Mouse (Mus musculus): ENCODE data around the gene Sh3kbp1. TPM values are rescaled to one million over a fixed set of nuclear protein-coding genes. Genes with fewer than 3 reads are reported as not detected.

The Sh3kbp1 gene
- polyA plus RNA-seq, 1 experiment from 2014 or later: 166 TPM

GRCm38 (mm10) chrX:159924759-159925158 lies 297.7 kb downstream of the Sh3kbp1 start:
- Histone ChIP-seq H3K4me1 (ENCODE audit: control insufficient read depth, insufficient read depth, low read length) (no peaks in the 10 kb centered on the region), H3K27ac (ENCODE audit: low read length) (no peak overlapping the region), H3K36me3 (ENCODE audit: control insufficient read depth, insufficient read depth) (peaks cover 3% of the 10 kb centered on the region; the same call in 1 of the 2 replicates), H3K4me3 (ENCODE audit: low read length) (no peak overlapping the region), H3K9ac (ENCODE audit: low read length) (no peak overlapping the region), H3K4me2 (ENCODE audit: low read depth, low read length) (no peak overlapping the region), H3K9me3 (replicated peaks; ENCODE audit: control insufficient read depth, low read length) (no peaks in the 10 kb centered on the region), H3K27me3 (ENCODE audit: control insufficient read depth, insufficient read depth, low read length) (no peaks in the 10 kb centered on the region)
- WGBS: 73% methylated on average over 6 of the region's 6 CpGs
- no peak for ATAC-seq (replicated peaks; ENCODE audit: extremely low read depth, insufficient read depth, low FRiP score)

- H3K4me1 ChIP-seq (ENCODE audit: control insufficient read depth, insufficient read depth, low read length): no peaks in the 10 kb centered on the region
- H3K36me3 ChIP-seq (ENCODE audit: control insufficient read depth, insufficient read depth): no peaks in the 10 kb centered on the region
- no peak overlapping the region for H3K9ac ChIP-seq (ENCODE audit: low read length)
- H3K9me3 ChIP-seq (replicated peaks; ENCODE audit: control insufficient read depth, low read length): no peaks in the 10 kb centered on the region
- WGBS: 39% methylated on average over 5 of the region's 5 CpGs
- peak; percentile 70; the same call in 1 of the 2 replicates for ATAC-seq (replicated peaks; ENCODE audit: extremely low read depth, insufficient read depth, low FRiP score)
- H3K27me3 ChIP-seq (ENCODE audit: control insufficient read depth, insufficient read depth, low read length): no peaks in the 10 kb centered on the region
- H3K4me2 ChIP-seq (ENCODE audit: low read depth, low read length): no peak overlapping the region
- H3K4me3 ChIP-seq (ENCODE audit: low read length): no peak overlapping the region
- H3K27ac ChIP-seq (ENCODE audit: low read length): peak overlapping the region; percentile 87
Measured at GRCm38 (mm10) chrX:159928165-159928564, 301.1 kb downstream of the Sh3kbp1 start.

- H3K27me3 ChIP-seq (ENCODE audit: control insufficient read depth, insufficient read depth, low read length): no peaks in the 10 kb centered on the region
- no peaks in the 10 kb centered on the region for H3K9me3 ChIP-seq (replicated peaks; ENCODE audit: control insufficient read depth, low read length)
- H3K4me1 ChIP-seq (ENCODE audit: control insufficient read depth, insufficient read depth, low read length): no peaks in the 10 kb centered on the region
- no peak; the same call in 1 of the 2 replicates for ATAC-seq (replicated peaks; ENCODE audit: extremely low read depth, insufficient read depth, low FRiP score)
- H3K4me2 ChIP-seq (ENCODE audit: low read depth, low read length): no peak overlapping the region
- peak overlapping the region; percentile 87 for H3K27ac ChIP-seq (ENCODE audit: low read length)
- WGBS: 51% methylated on average over 3 of the region's 3 CpGs
- H3K9ac ChIP-seq (ENCODE audit: low read length): no peak overlapping the region
- no peaks in the 10 kb centered on the region for H3K36me3 ChIP-seq (ENCODE audit: control insufficient read depth, insufficient read depth)
- no peak overlapping the region for H3K4me3 ChIP-seq (ENCODE audit: low read length)
Measured at GRCm38 (mm10) chrX:159928834-159929233, 301.8 kb downstream of the Sh3kbp1 start.

- Histone ChIP-seq H3K4me1 (ENCODE audit: control insufficient read depth, insufficient read depth, low read length) (no peaks in the 10 kb centered on the region), H3K9ac (ENCODE audit: low read length) (no peak overlapping the region), H3K27me3 (ENCODE audit: control insufficient read depth, insufficient read depth, low read length) (no peaks in the 10 kb centered on the region), H3K36me3 (ENCODE audit: control insufficient read depth, insufficient read depth) (no peaks in the 10 kb centered on the region), H3K27ac (ENCODE audit: low read length) (no peak overlapping the region), H3K4me3 (ENCODE audit: low read length) (no peak overlapping the region), H3K4me2 (ENCODE audit: low read depth, low read length) (no peak overlapping the region), H3K9me3 (replicated peaks; ENCODE audit: control insufficient read depth, low read length) (no peaks in the 10 kb centered on the region)
- ATAC-seq (replicated peaks; ENCODE audit: extremely low read depth, insufficient read depth, low FRiP score): no peak
- WGBS: 93% methylated on average over 1 of the region's 1 CpGs
Measured at GRCm38 (mm10) chrX:159932027-159932426, 305.0 kb downstream of the Sh3kbp1 start.

GRCm38 (mm10) chrX:159942569-159942968 lies 315.5 kb downstream of the Sh3kbp1 start:
- Histone ChIP-seq H3K4me1 (ENCODE audit: control insufficient read depth, insufficient read depth, low read length) (no peaks in the 10 kb centered on the region), H3K27ac (ENCODE audit: low read length) (peak overlapping the region; percentile 96), H3K9me3 (replicated peaks; ENCODE audit: control insufficient read depth, low read length) (no peaks in the 10 kb centered on the region), H3K4me2 (ENCODE audit: low read depth, low read length) (peak overlapping the region; percentile 53), H3K4me3 (ENCODE audit: low read length) (peak overlapping the region; percentile 44), H3K27me3 (ENCODE audit: control insufficient read depth, insufficient read depth, low read length) (no peaks in the 10 kb centered on the region), H3K36me3 (ENCODE audit: control insufficient read depth, insufficient read depth) (no peaks in the 10 kb centered on the region), H3K9ac (ENCODE audit: low read length) (peak overlapping the region; percentile 68)
- ATAC-seq (replicated peaks; ENCODE audit: extremely low read depth, insufficient read depth, low FRiP score): peak; percentile 94
- 55% methylated on average over 2 of the region's 2 CpGs for WGBS

- H3K4me3 ChIP-seq (ENCODE audit: low read length): peak overlapping the region; percentile 44
- no peaks in the 10 kb centered on the region for H3K4me1 ChIP-seq (ENCODE audit: control insufficient read depth, insufficient read depth, low read length)
- peak overlapping the region; percentile 68 for H3K9ac ChIP-seq (ENCODE audit: low read length)
- 39% methylated on average over 1 of the region's 1 CpGs for WGBS
- H3K27ac ChIP-seq (ENCODE audit: low read length): peak overlapping the region; percentile 96
- ATAC-seq (replicated peaks; ENCODE audit: extremely low read depth, insufficient read depth, low FRiP score): no peak
- no peaks in the 10 kb centered on the region for H3K9me3 ChIP-seq (replicated peaks; ENCODE audit: control insufficient read depth, low read length)
- no peaks in the 10 kb centered on the region for H3K27me3 ChIP-seq (ENCODE audit: control insufficient read depth, insufficient read depth, low read length)
- H3K36me3 ChIP-seq (ENCODE audit: control insufficient read depth, insufficient read depth): no peaks in the 10 kb centered on the region
- H3K4me2 ChIP-seq (ENCODE audit: low read depth, low read length): peak overlapping the region; percentile 53
Measured at GRCm38 (mm10) chrX:159943586-159943985, 316.5 kb downstream of the Sh3kbp1 start.

GRCm38 (mm10) chrX:159953546-159954429 lies 326.7 kb downstream of the Sh3kbp1 start:
- peaks cover 21% of the 10 kb centered on the region for H3K4me1 ChIP-seq (ENCODE audit: control insufficient read depth, insufficient read depth, low read length)
- no peak for ATAC-seq (replicated peaks; ENCODE audit: extremely low read depth, insufficient read depth, low FRiP score)
- 63% methylated on average over 7 of the region's 7 CpGs for WGBS
- H3K4me2 ChIP-seq (ENCODE audit: low read depth, low read length): no peak overlapping the region
- H3K27ac ChIP-seq (ENCODE audit: low read length): peak overlapping the region; percentile 23
- no peaks in the 10 kb centered on the region for H3K9me3 ChIP-seq (replicated peaks; ENCODE audit: control insufficient read depth, low read length)
- no peaks in the 10 kb centered on the region for H3K36me3 ChIP-seq (ENCODE audit: control insufficient read depth, insufficient read depth)
- H3K4me3 ChIP-seq (ENCODE audit: low read length): no peak overlapping the region
- H3K27me3 ChIP-seq (ENCODE audit: control insufficient read depth, insufficient read depth, low read length): no peaks in the 10 kb centered on the region
- H3K9ac ChIP-seq (ENCODE audit: low read length): no peak overlapping the region

- H3K27ac ChIP-seq (ENCODE audit: low read length): no peak overlapping the region; the same call in 1 of the 2 replicates
- peaks cover 21% of the 10 kb centered on the region for H3K4me1 ChIP-seq (ENCODE audit: control insufficient read depth, insufficient read depth, low read length)
- H3K9me3 ChIP-seq (replicated peaks; ENCODE audit: control insufficient read depth, low read length): no peaks in the 10 kb centered on the region
- H3K9ac ChIP-seq (ENCODE audit: low read length): no peak overlapping the region
- H3K36me3 ChIP-seq (ENCODE audit: control insufficient read depth, insufficient read depth): no peaks in the 10 kb centered on the region
- H3K27me3 ChIP-seq (ENCODE audit: control insufficient read depth, insufficient read depth, low read length): no peaks in the 10 kb centered on the region
- no peak overlapping the region for H3K4me3 ChIP-seq (ENCODE audit: low read length)
- H3K4me2 ChIP-seq (ENCODE audit: low read depth, low read length): no peak overlapping the region
- no peak for ATAC-seq (replicated peaks; ENCODE audit: extremely low read depth, insufficient read depth, low FRiP score)
- WGBS: 56% methylated on average over 4 of the region's 4 CpGs
Measured at GRCm38 (mm10) chrX:159954430-159954779, 327.3 kb downstream of the Sh3kbp1 start.

- Histone ChIP-seq H3K4me1 (ENCODE audit: control insufficient read depth, insufficient read depth, low read length) (peaks cover 21% of the 10 kb centered on the region), H3K27me3 (ENCODE audit: control insufficient read depth, insufficient read depth, low read length) (no peaks in the 10 kb centered on the region), H3K9ac (ENCODE audit: low read length) (no peak overlapping the region), H3K4me3 (ENCODE audit: low read length) (no peak overlapping the region), H3K4me2 (ENCODE audit: low read depth, low read length) (peak overlapping the region; percentile 6; the same call in 1 of the 2 replicates), H3K27ac (ENCODE audit: low read length) (no peak overlapping the region), H3K9me3 (replicated peaks; ENCODE audit: control insufficient read depth, low read length) (no peaks in the 10 kb centered on the region), H3K36me3 (ENCODE audit: control insufficient read depth, insufficient read depth) (no peaks in the 10 kb centered on the region)
- 54% methylated on average over 6 of the region's 6 CpGs for WGBS
- ATAC-seq (replicated peaks; ENCODE audit: extremely low read depth, insufficient read depth, low FRiP score): 0 out of 2 replicates have a peak, but pooled peaks have one; percentile 52
Measured at GRCm38 (mm10) chrX:159955433-159955832, 328.4 kb downstream of the Sh3kbp1 start.
